Mouse (Mus musculus) heart, embryonic 10.5 days (tissue): Measurements from ENCODE around the gene Cep162. TPM values are rescaled to one million over a fixed set of nuclear protein-coding genes. Genes with fewer than 3 reads are reported as not detected.

Source experiments
- DNase-seq: peaks from one replicate; pipeline ENCODE4 v3.0.0-alpha.2; 2017; ENCODE audit warnings: low spot score
- H3K27ac ChIP-seq: fragments of 300-500 bp; sonication (generic); 2 replicates; pipeline ENCODE4 v1.5.1; 2016; ENCODE audit warnings: mild to moderate bottlenecking
- H3K27me3 ChIP-seq: fragments of 300-500 bp; sonication (generic); 2 replicates; pipeline ENCODE4 v1.6.1; 2016; ENCODE audit warnings: mild to moderate bottlenecking; ENCODE audit not compliant: poor library complexity, insufficient read depth, severe bottlenecking
- H3K36me3 ChIP-seq: fragments of 300-500 bp; sonication (generic); 2 replicates; pipeline ENCODE4 v1.6.1; 2016; ENCODE audit warnings: mild to moderate bottlenecking, moderate library complexity
- H3K4me1 ChIP-seq: fragments of 300-500 bp; sonication (generic); 2 replicates; pipeline ENCODE4 v1.6.1; 2016; ENCODE audit warnings: mild to moderate bottlenecking
- H3K4me3 ChIP-seq: fragments of 300-500 bp; sonication (generic); 2 replicates; pipeline ENCODE4 v1.5.1; 2016; ENCODE audit warnings: mild to moderate bottlenecking, moderate library complexity
- H3K9me3 ChIP-seq: fragments of 300-500 bp; sonication (generic); 2 replicates; pipeline ENCODE4 v1.6.1; 2016; ENCODE audit warnings: mild to moderate bottlenecking, moderate library complexity
- WGBS: fragments of 180-500 bp; shearing (Covaris S2); methylation state at CpG from one replicate; pipeline ENCODE4 v1.1.7; 2016; 5-methylcytosine and 5-hydroxymethylcytosine counted together
- polyA plus RNA-seq: library from polyadenylated mRNA; unstranded; fragments of >200 nt; fragmentation: Nextera tagmentation; extraction: Ambion mirVana; gene quantifications from 2 replicates; pipeline ENCODE4 v1.2.1, GENCODE M21; 2016

Cep162 gene
- polyA plus RNA-seq, 1 experiment from 2014 or later = 6.5 TPM

DNA sequence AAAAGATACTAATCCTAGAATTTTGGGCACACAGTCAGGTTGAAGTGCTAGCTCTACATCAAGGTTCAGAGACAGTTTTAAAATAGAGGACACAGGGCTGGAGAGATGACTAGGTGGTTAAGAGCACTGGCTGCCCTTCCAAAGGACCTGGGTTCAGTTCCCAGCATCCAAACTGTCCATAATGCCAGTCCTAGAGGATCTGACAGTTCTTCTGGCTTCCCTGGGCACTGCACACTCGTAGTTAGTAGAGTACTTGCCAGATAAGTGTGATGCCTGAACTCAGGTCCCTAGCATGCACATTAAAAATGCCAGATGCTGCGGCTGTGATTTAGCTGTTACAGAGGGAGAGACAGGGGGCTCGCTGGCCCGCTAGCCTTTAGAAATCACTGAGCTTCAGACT is 108.9 kb downstream of the Cep162 start:
- Histone ChIP-seq H3K27ac (no peak overlapping the region), H3K4me1 (peaks cover 8% of the 10 kb centered on the region), H3K36me3 (no peaks in the 10 kb centered on the region), H3K4me3 (no peak overlapping the region), H3K27me3 (peaks cover 43% of the 10 kb centered on the region), H3K9me3 (no peaks in the 10 kb centered on the region)
- 77% methylated on average over 4 of the region's 4 CpGs for WGBS
- DNase-seq = no peak

- H3K4me1 ChIP-seq = peaks cover 8% of the 10 kb centered on the region
- DNase-seq = no peak
- H3K4me3 ChIP-seq = peak overlapping the region; percentile 56; the same call in 1 of the 2 replicates
These were observed 109.7 kb downstream of the Cep162 start for GRCm38 (mm10) chr9:87145671-87146070.

GRCm38 (mm10) chr9:87145180-87145579 is 110.2 kb downstream of the Cep162 start:
- WGBS = 5% methylated on average over 15 of the region's 15 CpGs
- peaks cover 8% of the 10 kb centered on the region for H3K4me1 ChIP-seq
- H3K4me3 ChIP-seq = peak overlapping the region; percentile 56
- DNase-seq = no peak
- H3K9me3 ChIP-seq = no peaks in the 10 kb centered on the region
- H3K36me3 ChIP-seq = no peaks in the 10 kb centered on the region
- peaks cover 46% of the 10 kb centered on the region for H3K27me3 ChIP-seq
- H3K27ac ChIP-seq = no peak overlapping the region

More at GRCm38 (mm10) chr9:87145671-87146070, 109.7 kb downstream of the Cep162 start:
- Histone ChIP-seq H3K27me3 (peaks cover 43% of the 10 kb centered on the region), H3K27ac (no peak overlapping the region), H3K9me3 (no peaks in the 10 kb centered on the region), H3K36me3 (no peaks in the 10 kb centered on the region)
- 21% methylated on average over 11 of the region's 11 CpGs for WGBS

- Histone ChIP-seq H3K27me3 (peaks cover 48% of the 10 kb centered on the region), H3K4me1 (peaks cover 8% of the 10 kb centered on the region), H3K27ac (no peak overlapping the region), H3K4me3 (peak overlapping the region; percentile 56), H3K36me3 (no peaks in the 10 kb centered on the region), H3K9me3 (no peaks in the 10 kb centered on the region)
- 4% methylated on average over 19 of the region's 19 CpGs for WGBS
- DNase-seq = no peak
These were observed 110.8 kb downstream of the Cep162 start for GRCm38 (mm10) chr9:87144532-87144931.

DNA sequence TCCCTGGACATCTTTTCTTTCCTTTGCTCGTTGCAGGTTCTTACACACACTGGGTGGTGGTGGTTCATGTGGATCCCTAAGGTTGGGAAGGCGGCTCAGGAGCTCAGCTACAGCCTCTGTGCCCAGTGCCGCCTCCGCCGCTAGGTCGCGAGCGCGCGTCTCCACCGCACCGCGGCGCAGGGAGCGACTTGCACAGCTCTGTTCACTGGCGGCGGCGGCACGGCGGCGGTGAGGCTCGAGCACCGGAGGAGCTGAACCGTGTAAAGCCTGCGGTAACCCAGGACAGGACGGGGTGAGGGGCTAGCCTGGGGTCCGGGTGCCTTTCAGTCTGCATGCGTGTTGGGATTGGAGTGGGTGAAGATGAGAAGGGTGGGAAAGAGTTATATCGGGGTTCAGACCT is 111.2 kb downstream of the Cep162 start, which contains the start of gene Mrap2:
Gene Mrap2, plus strand, starts transcription at position 201 of the 400 bp plus-strand sequence.
- peak; percentile 79 for DNase-seq
- Histone ChIP-seq H3K27ac (no peak within 1 kb of the TSS), H3K4me3 (peak within 1 kb of the TSS; percentile 56), H3K36me3 (no peaks in the 10 kb centered on the region), H3K9me3 (no peaks in the 10 kb centered on the region), H3K4me1 (peaks cover 8% of the 10 kb centered on the region), H3K27me3 (peaks cover 48% of the 10 kb centered on the region)
- WGBS = 2% methylated on average over 29 of the region's 29 CpGs

DNA sequence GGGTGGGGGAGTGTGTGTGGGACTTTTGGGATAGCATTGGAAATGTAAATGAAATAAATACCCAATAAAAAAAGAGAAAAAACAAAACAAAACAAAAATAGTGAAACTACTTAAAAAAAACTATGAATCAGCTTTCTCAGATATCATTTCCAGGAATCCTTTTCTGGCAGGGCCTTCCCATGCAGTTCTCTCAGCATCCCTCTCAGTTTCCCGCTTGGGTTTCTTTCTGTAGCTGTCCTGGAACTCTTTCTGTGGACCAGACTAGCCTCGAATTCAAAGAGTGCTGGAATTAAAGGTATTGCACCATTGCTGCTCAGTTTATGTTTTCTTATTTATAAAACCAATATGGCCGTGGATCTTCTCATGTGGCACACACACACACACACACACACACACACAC is 112.3 kb downstream of the Cep162 start:
- H3K27me3 ChIP-seq = peaks cover 48% of the 10 kb centered on the region
- WGBS = 69% methylated on average over 3 of the region's 3 CpGs

More for the DNA sequence above, 112.3 kb downstream of the Cep162 start:
- H3K4me3 ChIP-seq = no peak overlapping the region
- no peaks in the 10 kb centered on the region for H3K9me3 ChIP-seq
- H3K4me1 ChIP-seq = peaks cover 8% of the 10 kb centered on the region
- DNase-seq = no peak
- no peak overlapping the region for H3K27ac ChIP-seq
- no peaks in the 10 kb centered on the region for H3K36me3 ChIP-seq

Other genes with a start within 250 kb of the Cep162 start
- 0.29 and 0.32 TPM in 2 replicates for gene Ripply2, start 240.0 kb downstream of the Cep162 start, polyA plus RNA-seq
- gene Cyb5r4, start 233.5 kb downstream of the Cep162 start, polyA plus RNA-seq = 54.6 and 59.1 TPM in 2 replicates
- gene Mrap2, start 111.2 kb downstream of the Cep162 start, polyA plus RNA-seq = not detected in 2 replicates